Mouse (Mus musculus) megakaryocyte, embryonic 14.5 days (primary cell): Measurements from ENCODE around the gene Itgb5. TPM values are rescaled to one million over a fixed set of nuclear protein-coding genes. Genes with fewer than 3 reads are reported as not detected.

Experiments
- H3K27me3 ChIP-seq: replicated peaks from 2 replicates; pipeline ENCODE3; 2012; ENCODE audit warnings: inconsistent platforms
- H3K36me3 ChIP-seq: replicated peaks from 2 replicates; pipeline ENCODE3; 2012; ENCODE audit warnings: low read length, inconsistent platforms, mixed read lengths
- H3K4me1 ChIP-seq: 2 replicates; pipeline ENCODE4 v1.6.1; 2012; ENCODE audit warnings: inconsistent platforms
- H3K4me3 ChIP-seq: replicated peaks from 2 replicates; pipeline ENCODE3; 2012; ENCODE audit warnings: moderate library complexity, mild to moderate bottlenecking, inconsistent platforms
- H3K9me3 ChIP-seq: 2 replicates; pipeline ENCODE4 v1.6.1; 2012; ENCODE audit warnings: inconsistent platforms
- FLI1 ChIP-seq: IDR thresholded peaks from 2 replicates; pipeline ENCODE4 v1.6.1; 2012; ENCODE audit warnings: low read length, inconsistent platforms, mixed read lengths
- GATA1 ChIP-seq: IDR thresholded peaks from 3 replicates; pipeline ENCODE4 v1.6.1; 2012; ENCODE audit warnings: mixed read lengths, low read length, inconsistent platforms, borderline replicate concordance
- polyA plus RNA-seq: library from polyadenylated mRNA; stranded (reverse); fragments of >175 nt; gene quantifications from 2 replicates; pipeline ENCODE4 v1.2.3, GENCODE M21; 2012; ENCODE audit warnings: low replicate concordance; ENCODE audit not compliant: insufficient read depth

The Itgb5 gene
- polyA plus RNA-seq, 1 experiment: 13.0 TPM

DNA sequence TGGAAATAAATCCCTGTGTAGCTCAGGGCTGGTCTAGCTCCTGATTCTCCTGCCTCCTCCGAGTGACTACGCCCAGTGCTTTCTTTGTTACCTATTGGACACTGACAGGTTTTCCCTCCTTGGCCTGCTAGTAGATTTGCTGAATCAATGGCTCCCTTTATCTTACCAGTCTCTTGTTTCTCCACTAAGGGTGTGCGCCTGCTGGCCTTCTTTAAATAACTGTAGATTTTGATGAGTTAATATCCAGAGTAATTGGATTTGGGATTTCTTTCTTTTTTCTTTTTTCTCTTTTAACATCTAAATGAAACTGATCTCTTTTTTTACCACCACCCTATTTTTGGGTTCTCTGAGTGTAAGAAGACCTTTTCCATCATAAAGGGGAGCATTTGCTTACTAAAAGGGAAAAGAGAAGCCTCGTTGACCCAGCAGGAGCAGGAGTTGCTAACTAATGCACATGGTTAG lies 14.7 kb downstream of the Itgb5 start:
- peaks cover 11% of the 10 kb centered on the region for H3K4me1 ChIP-seq
- H3K27me3 ChIP-seq: peaks cover 55% of the 10 kb centered on the region
- H3K4me3 ChIP-seq: no peak overlapping the region
- TF ChIP-seq FLI1 (no peak), GATA1 (no peak)
- H3K36me3 ChIP-seq: no peaks in the 10 kb centered on the region
- peaks cover 10% of the 10 kb centered on the region for H3K9me3 ChIP-seq

GRCm38 (mm10) chr16:33844866-33845265 lies 15.4 kb downstream of the Itgb5 start:
- Histone ChIP-seq H3K36me3 (no peaks in the 10 kb centered on the region), H3K4me1 (peaks cover 10% of the 10 kb centered on the region), H3K4me3 (no peak overlapping the region), H3K27me3 (peaks cover 52% of the 10 kb centered on the region), H3K9me3 (peaks cover 10% of the 10 kb centered on the region)
- no peak for TF ChIP-seq FLI1
- TF ChIP-seq GATA1: no peak

DNA sequence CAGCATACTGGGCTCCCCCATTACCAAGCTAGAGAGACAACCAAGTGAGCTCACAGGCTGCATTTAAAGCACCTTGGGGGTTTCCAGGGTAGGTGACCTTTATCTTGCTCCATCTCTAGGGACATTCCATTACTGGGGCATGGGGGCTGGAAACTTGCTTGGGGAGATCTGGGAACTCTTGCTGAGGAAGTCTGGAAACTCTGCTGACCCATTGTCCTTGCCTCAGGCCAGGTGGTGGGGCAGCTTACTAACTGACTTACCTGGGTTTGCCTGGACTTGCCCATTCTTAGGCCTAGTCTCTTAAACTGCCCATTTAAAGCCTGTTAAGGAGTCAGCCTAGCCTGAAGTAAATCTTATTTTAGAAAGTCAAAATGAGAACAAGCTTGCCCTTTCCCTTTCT lies 23.8 kb downstream of the Itgb5 start:
- H3K4me1 ChIP-seq: peaks cover 10% of the 10 kb centered on the region
- H3K9me3 ChIP-seq: peaks cover 11% of the 10 kb centered on the region
- no peaks in the 10 kb centered on the region for H3K36me3 ChIP-seq
- peaks cover 31% of the 10 kb centered on the region for H3K27me3 ChIP-seq
- H3K4me3 ChIP-seq: no peak overlapping the region
- TF ChIP-seq FLI1: no peak
- TF ChIP-seq GATA1: no peak

GRCm38 (mm10) chr16:33858766-33859165 lies 29.3 kb downstream of the Itgb5 start:
- H3K9me3 ChIP-seq: no peaks in the 10 kb centered on the region
- no peaks in the 10 kb centered on the region for H3K36me3 ChIP-seq
- H3K4me1 ChIP-seq: peaks cover 23% of the 10 kb centered on the region
- TF ChIP-seq GATA1 (no peak), FLI1 (no peak)
- peaks cover 54% of the 10 kb centered on the region for H3K27me3 ChIP-seq
- H3K4me3 ChIP-seq: no peak overlapping the region

DNA sequence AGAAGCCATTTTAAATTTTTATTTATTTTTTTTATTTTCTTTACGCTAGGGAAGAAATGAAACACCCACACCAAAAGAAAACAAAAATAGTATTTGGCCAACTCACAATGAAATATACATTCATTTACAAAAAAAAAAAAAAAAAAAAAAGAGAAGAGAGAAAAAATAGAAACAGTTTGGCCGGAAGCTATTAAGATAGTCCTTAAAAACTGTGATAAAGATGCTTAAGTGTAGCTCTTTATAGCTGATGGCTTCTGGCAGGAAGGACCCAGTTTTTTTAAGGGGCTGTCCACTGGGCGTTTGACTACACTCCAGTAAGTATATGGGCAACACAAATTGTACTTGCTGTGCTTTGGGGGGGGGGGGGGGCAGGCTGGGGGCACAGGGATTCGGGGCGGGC lies 29.9 kb downstream of the Itgb5 start:
- Histone ChIP-seq H3K9me3 (no peaks in the 10 kb centered on the region), H3K27me3 (peaks cover 58% of the 10 kb centered on the region), H3K4me1 (peaks cover 23% of the 10 kb centered on the region), H3K36me3 (no peaks in the 10 kb centered on the region), H3K4me3 (no peak overlapping the region)
- no peak for TF ChIP-seq GATA1
- no peak for TF ChIP-seq FLI1

- TF ChIP-seq FLI1 (no peak), GATA1 (no peak)
- H3K4me3 ChIP-seq: peak overlapping the region; percentile 87
- H3K9me3 ChIP-seq: no peaks in the 10 kb centered on the region
These were observed 30.7 kb downstream of the Itgb5 start for GRCm38 (mm10) chr16:33859988-33860700.

DNA sequence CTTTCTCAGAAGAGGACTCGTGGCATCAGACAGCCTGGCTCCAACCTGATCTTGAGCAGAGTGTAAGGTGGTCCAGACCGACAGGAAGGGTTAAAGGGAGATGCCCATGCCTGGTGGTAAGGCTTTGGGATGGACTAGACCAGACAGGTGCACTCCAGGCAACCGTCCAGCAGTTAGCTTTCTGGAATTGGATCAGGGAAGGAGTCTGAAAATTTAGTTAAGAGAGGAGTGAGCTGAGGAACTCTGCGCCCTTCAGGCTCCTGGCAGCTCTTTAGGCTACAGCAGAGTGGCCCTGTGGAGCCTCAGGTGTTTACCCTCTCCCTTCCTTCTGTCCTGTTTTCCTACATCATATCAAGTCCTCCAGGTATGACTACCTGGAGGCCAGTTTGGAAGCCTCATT lies 32.9 kb downstream of the Itgb5 start:
- Histone ChIP-seq H3K9me3 (no peaks in the 10 kb centered on the region), H3K27me3 (peaks cover 68% of the 10 kb centered on the region), H3K4me1 (peaks cover 14% of the 10 kb centered on the region), H3K4me3 (no peak overlapping the region), H3K36me3 (no peaks in the 10 kb centered on the region)
- no peak for TF ChIP-seq GATA1
- TF ChIP-seq FLI1: no peak

More at GRCm38 (mm10) chr16:33859988-33860700, 30.7 kb downstream of the Itgb5 start:
- Histone ChIP-seq H3K27me3 (peaks cover 59% of the 10 kb centered on the region), H3K36me3 (no peaks in the 10 kb centered on the region), H3K4me1 (peaks cover 20% of the 10 kb centered on the region)

- Histone ChIP-seq H3K36me3 (no peaks in the 10 kb centered on the region), H3K27me3 (peaks cover 63% of the 10 kb centered on the region), H3K9me3 (no peaks in the 10 kb centered on the region), H3K4me1 (peaks cover 14% of the 10 kb centered on the region), H3K4me3 (no peak overlapping the region)
- TF ChIP-seq FLI1: no peak
- TF ChIP-seq GATA1: no peak
These were observed 33.8 kb downstream of the Itgb5 start for GRCm38 (mm10) chr16:33863208-33863751.

DNA sequence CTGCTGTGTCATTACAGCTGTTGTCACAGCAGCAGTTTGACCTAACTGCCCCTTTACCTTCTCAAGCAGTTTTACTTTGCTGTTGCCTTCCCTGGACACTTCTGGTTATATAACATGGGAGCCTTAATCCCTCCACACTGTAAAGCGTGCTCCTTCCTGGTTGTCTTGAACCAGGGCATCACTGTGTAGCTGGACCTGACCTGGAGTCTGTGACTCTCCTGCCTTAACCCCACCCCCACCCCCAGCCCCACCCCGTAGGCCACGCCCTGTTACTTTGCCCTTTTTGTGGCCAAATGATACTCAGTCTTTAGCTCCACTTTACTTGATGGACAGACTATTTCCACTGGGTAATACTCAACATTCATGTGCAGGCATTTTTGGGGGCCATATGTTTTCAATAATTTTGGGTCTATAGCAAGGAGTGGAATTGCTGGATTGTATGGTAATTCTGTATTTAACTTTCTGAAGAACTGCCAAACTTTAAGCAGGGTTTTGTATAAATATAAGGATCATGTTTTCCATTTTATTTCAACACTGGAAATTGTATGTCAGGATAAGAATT lies 40.8 kb downstream of the Itgb5 start:
- H3K4me3 ChIP-seq: no peak overlapping the region
- H3K27me3 ChIP-seq: peaks cover 58% of the 10 kb centered on the region
- TF ChIP-seq FLI1 (no peak), GATA1 (no peak)
- H3K36me3 ChIP-seq: no peaks in the 10 kb centered on the region
- H3K9me3 ChIP-seq: no peaks in the 10 kb centered on the region
- no peaks in the 10 kb centered on the region for H3K4me1 ChIP-seq
